Mouse (Mus musculus): Measurements from ENCODE around the gene Prop1. TPM values are rescaled to one million over a fixed set of nuclear protein-coding genes. Genes with fewer than 3 reads are reported as not detected.

Gene Prop1
- polyA plus RNA-seq, 1 experiment from 2014 or later: not detected

GRCm38 (mm10) chr11:50939621-50940366, 13.8 kb downstream of the Prop1 start:
- Histone ChIP-seq H3K4me2 (ENCODE audit: low read length) (no peak overlapping the region), H3K9me3 (ENCODE audit: control insufficient read depth, low read length) (no peaks in the 10 kb centered on the region), H3K4me3 (ENCODE audit: low read length) (no peak overlapping the region), H3K4me1 (ENCODE audit: control insufficient read depth, insufficient read depth, low read depth, low read length) (no peaks in the 10 kb centered on the region), H3K9ac (ENCODE audit: low read depth, low read length) (no peak overlapping the region), H3K27me3 (replicated peaks; ENCODE audit: control insufficient read depth, insufficient read depth, low read length) (no peaks in the 10 kb centered on the region), H3K36me3 (ENCODE audit: control insufficient read depth, insufficient read depth, low read length) (no peaks in the 10 kb centered on the region), H3K27ac (ENCODE audit: low read depth, low read length) (no peak overlapping the region)
- peak; percentile 82 for ATAC-seq
- WGBS: 34% methylated on average over 14 of the region's 14 CpGs

DNA sequence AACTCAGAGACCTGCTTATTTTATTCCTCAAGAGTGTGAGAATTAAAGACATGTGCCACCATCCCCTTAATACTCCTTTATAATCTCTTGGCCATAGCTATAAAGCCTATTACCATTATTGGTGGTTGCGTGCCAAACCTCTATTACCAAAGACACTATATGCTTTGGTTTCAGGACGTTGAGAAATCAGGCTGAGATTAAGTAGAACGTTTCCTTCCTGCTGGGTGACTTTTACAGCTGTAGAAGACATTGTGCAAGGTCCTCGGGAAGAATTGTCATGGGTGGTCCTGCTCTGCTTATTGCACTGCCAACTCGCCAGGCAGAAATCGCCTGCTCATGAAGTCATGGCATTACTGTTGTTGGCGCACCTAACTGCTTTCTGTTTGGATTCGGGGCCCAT, 15.1 kb downstream of the Prop1 start:
- Histone ChIP-seq H3K27ac (ENCODE audit: low read depth, low read length) (no peak overlapping the region), H3K27me3 (replicated peaks; ENCODE audit: control insufficient read depth, insufficient read depth, low read length) (no peaks in the 10 kb centered on the region), H3K4me1 (ENCODE audit: control insufficient read depth, insufficient read depth, low read depth, low read length) (no peaks in the 10 kb centered on the region), H3K4me3 (ENCODE audit: low read length) (no peak overlapping the region), H3K36me3 (ENCODE audit: control insufficient read depth, insufficient read depth, low read length) (no peaks in the 10 kb centered on the region), H3K9ac (ENCODE audit: low read depth, low read length) (no peak overlapping the region), H3K9me3 (ENCODE audit: control insufficient read depth, low read length) (no peaks in the 10 kb centered on the region), H3K4me2 (ENCODE audit: low read length) (no peak overlapping the region)
- no peak for ATAC-seq
- WGBS: 82% methylated on average over 8 of the region's 8 CpGs

DNA sequence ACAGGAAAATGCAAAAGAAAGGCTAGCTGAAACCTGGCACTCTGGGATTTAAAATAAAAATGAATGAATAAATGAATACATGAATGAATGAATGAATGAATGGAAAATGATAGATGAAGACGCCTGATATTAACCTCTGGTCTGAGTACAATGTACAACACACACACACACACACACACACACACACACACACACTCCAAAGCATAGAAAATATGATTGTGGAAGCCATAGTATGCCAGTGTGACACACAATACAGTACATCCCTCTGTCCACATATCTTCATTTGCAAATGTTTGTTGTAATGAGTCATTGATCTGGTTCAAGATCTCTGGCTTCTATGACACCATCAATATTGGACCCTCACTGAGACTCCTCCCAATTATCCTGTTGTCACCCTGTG, 21.5 kb downstream of the Prop1 start:
- ATAC-seq: peak; percentile 43
- H3K9ac ChIP-seq (ENCODE audit: low read depth, low read length): no peak overlapping the region
- 64% methylated on average over 1 of the region's 1 CpGs for WGBS

GRCm38 (mm10) chr11:50931451-50931866, 22.1 kb downstream of the Prop1 start, which contains the start of gene Zfp354b:
TSS of gene Zfp354b (minus strand) at chr11:50931633.
- Histone ChIP-seq H3K9ac (ENCODE audit: low read depth, low read length) (peak within 1 kb of the TSS; percentile 76), H3K27me3 (replicated peaks; ENCODE audit: control insufficient read depth, insufficient read depth, low read length) (no peaks in the 10 kb centered on the region), H3K9me3 (ENCODE audit: control insufficient read depth, low read length) (no peaks in the 10 kb centered on the region), H3K27ac (ENCODE audit: low read depth, low read length) (peak within 1 kb of the TSS; percentile 86), H3K4me1 (ENCODE audit: control insufficient read depth, insufficient read depth, low read depth, low read length) (peaks cover 5% of the 10 kb centered on the region), H3K4me3 (ENCODE audit: low read length) (peak within 1 kb of the TSS; percentile 60), H3K36me3 (ENCODE audit: control insufficient read depth, insufficient read depth, low read length) (no peaks in the 10 kb centered on the region), H3K4me2 (ENCODE audit: low read length) (peak within 1 kb of the TSS; percentile 88)
- ATAC-seq: peak; percentile 96
- 0% methylated on average over 18 of the region's 18 CpGs for WGBS

More for the DNA sequence above, 21.5 kb downstream of the Prop1 start:
- peak overlapping the region; percentile 88 for H3K4me2 ChIP-seq (ENCODE audit: low read length)
- H3K9me3 ChIP-seq (ENCODE audit: control insufficient read depth, low read length): no peaks in the 10 kb centered on the region
- H3K4me3 ChIP-seq (ENCODE audit: low read length): no peak overlapping the region; the same call in 1 of the 2 replicates
- no peaks in the 10 kb centered on the region for H3K27me3 ChIP-seq (replicated peaks; ENCODE audit: control insufficient read depth, insufficient read depth, low read length)
- peaks cover 5% of the 10 kb centered on the region for H3K4me1 ChIP-seq (ENCODE audit: control insufficient read depth, insufficient read depth, low read depth, low read length)
- H3K27ac ChIP-seq (ENCODE audit: low read depth, low read length): peak overlapping the region; percentile 64
- H3K36me3 ChIP-seq (ENCODE audit: control insufficient read depth, insufficient read depth, low read length): no peaks in the 10 kb centered on the region

GRCm38 (mm10) chr11:50931021-50931420, 22.5 kb downstream of the Prop1 start:
- no peaks in the 10 kb centered on the region for H3K27me3 ChIP-seq (replicated peaks; ENCODE audit: control insufficient read depth, insufficient read depth, low read length)
- peak overlapping the region; percentile 88 for H3K4me2 ChIP-seq (ENCODE audit: low read length)
- peak overlapping the region; percentile 60 for H3K4me3 ChIP-seq (ENCODE audit: low read length)
- ATAC-seq: peak; percentile 72
- H3K9ac ChIP-seq (ENCODE audit: low read depth, low read length): peak overlapping the region; percentile 76
- 2% methylated on average over 16 of the region's 16 CpGs for WGBS
- peaks cover 5% of the 10 kb centered on the region for H3K4me1 ChIP-seq (ENCODE audit: control insufficient read depth, insufficient read depth, low read depth, low read length)
- H3K36me3 ChIP-seq (ENCODE audit: control insufficient read depth, insufficient read depth, low read length): no peaks in the 10 kb centered on the region
- no peaks in the 10 kb centered on the region for H3K9me3 ChIP-seq (ENCODE audit: control insufficient read depth, low read length)
- H3K27ac ChIP-seq (ENCODE audit: low read depth, low read length): peak overlapping the region; percentile 86

GRCm38 (mm10) chr11:50930469-50931014, 23.0 kb downstream of the Prop1 start:
- Histone ChIP-seq H3K4me3 (ENCODE audit: low read length) (peak overlapping the region; percentile 60), H3K9ac (ENCODE audit: low read depth, low read length) (peak overlapping the region; percentile 76), H3K27ac (ENCODE audit: low read depth, low read length) (peak overlapping the region; percentile 86), H3K9me3 (ENCODE audit: control insufficient read depth, low read length) (no peaks in the 10 kb centered on the region), H3K4me2 (ENCODE audit: low read length) (peak overlapping the region; percentile 88), H3K4me1 (ENCODE audit: control insufficient read depth, insufficient read depth, low read depth, low read length) (peaks cover 5% of the 10 kb centered on the region), H3K36me3 (ENCODE audit: control insufficient read depth, insufficient read depth, low read length) (no peaks in the 10 kb centered on the region), H3K27me3 (replicated peaks; ENCODE audit: control insufficient read depth, insufficient read depth, low read length) (no peaks in the 10 kb centered on the region)
- 19% methylated on average over 14 of the region's 14 CpGs for whole genome bisulfite sequencing
- ATAC-seq: no peak

DNA sequence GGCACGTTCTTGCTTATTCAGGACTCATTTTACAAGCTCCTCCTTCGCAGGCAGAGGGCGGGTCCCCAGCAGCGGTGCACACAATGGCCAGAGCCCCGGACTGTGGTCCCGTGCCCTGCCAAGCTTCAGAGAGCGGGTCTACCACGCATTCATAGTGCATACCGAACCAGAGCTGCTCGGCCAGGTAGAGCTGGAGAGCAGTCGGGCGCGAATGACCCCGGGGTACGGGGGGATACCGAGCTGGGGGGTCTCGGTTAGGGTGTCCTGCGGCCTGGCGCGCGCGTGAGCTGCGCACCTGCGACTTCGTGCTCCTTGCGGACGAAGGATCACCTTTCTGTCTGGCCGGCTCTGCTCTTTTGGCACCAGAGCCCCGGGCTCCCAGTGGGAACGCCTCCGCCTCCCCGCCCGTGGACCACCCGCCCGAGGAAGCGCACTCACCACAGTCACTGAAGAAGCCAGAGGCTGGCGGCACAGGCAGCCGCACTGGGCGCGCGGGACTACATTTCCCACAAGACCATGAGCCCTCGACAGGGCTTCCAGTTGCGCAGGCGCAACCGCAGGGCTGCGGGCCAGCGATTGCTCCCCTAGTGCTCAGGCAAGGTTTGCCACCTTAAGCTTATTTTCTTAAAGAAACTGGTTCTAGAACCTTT, 37.8 kb downstream of the Prop1 start, which contains the start of gene Zfp2:
TSS of gene Zfp2 (minus strand) at position 495 of the 650 bp plus-strand sequence.
- 0% methylated on average over 47 of the region's 47 CpGs for WGBS
- peaks cover 18% of the 10 kb centered on the region for H3K36me3 ChIP-seq (ENCODE audit: control insufficient read depth, insufficient read depth, low read length)
- no peaks in the 10 kb centered on the region for H3K27me3 ChIP-seq (replicated peaks; ENCODE audit: control insufficient read depth, insufficient read depth, low read length)
- H3K4me1 ChIP-seq (ENCODE audit: control insufficient read depth, insufficient read depth, low read depth, low read length): peaks cover 7% of the 10 kb centered on the region
- peak within 1 kb of the TSS; percentile 91 for H3K4me3 ChIP-seq (ENCODE audit: low read length)
- peak; percentile 98 for ATAC-seq
- H3K9ac ChIP-seq (ENCODE audit: low read depth, low read length): peak within 1 kb of the TSS; percentile 95
- peak within 1 kb of the TSS; percentile 95 for H3K27ac ChIP-seq (ENCODE audit: low read depth, low read length)
- H3K4me2 ChIP-seq (ENCODE audit: low read length): peak within 1 kb of the TSS; percentile 47
- H3K9me3 ChIP-seq (ENCODE audit: control insufficient read depth, low read length): peaks cover 19% of the 10 kb centered on the region

GRCm38 (mm10) chr11:50914461-50914860, 39.1 kb downstream of the Prop1 start:
- no peak overlapping the region for H3K4me3 ChIP-seq (ENCODE audit: low read length)
- no peak for ATAC-seq
- no peak overlapping the region for H3K27ac ChIP-seq (ENCODE audit: low read depth, low read length)
- peaks cover 31% of the 10 kb centered on the region for H3K36me3 ChIP-seq (ENCODE audit: control insufficient read depth, insufficient read depth, low read length)
- H3K9ac ChIP-seq (ENCODE audit: low read depth, low read length): no peak overlapping the region
- H3K4me1 ChIP-seq (ENCODE audit: control insufficient read depth, insufficient read depth, low read depth, low read length): peaks cover 7% of the 10 kb centered on the region
- peaks cover 26% of the 10 kb centered on the region for H3K9me3 ChIP-seq (ENCODE audit: control insufficient read depth, low read length)
- peak overlapping the region; percentile 47; the same call in 1 of the 2 replicates for H3K4me2 ChIP-seq (ENCODE audit: low read length)
- H3K27me3 ChIP-seq (replicated peaks; ENCODE audit: control insufficient read depth, insufficient read depth, low read length): no peaks in the 10 kb centered on the region
- WGBS: 94% methylated on average over 3 of the region's 3 CpGs

DNA sequence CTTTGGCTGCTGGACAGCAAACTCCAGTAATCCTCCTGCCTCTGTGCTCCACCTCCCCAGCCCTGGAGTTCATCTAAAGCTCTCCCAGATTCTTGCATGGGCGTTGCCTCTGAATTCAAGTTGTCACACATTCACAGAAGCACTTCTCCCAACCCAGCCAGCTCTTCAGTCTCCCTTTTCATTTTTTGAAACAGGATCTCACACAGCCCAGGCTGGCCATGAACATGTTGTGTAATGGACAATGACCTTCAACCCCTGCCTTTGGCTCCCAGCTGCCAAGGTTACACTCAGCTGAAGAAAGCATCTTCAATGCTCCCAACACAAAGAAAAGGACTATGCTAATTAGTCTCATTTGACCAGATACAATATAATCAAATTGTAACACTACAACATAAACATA, 40.3 kb downstream of the Prop1 start:
- H3K27me3 ChIP-seq (replicated peaks; ENCODE audit: control insufficient read depth, insufficient read depth, low read length): no peaks in the 10 kb centered on the region
- ATAC-seq: no peak
- peaks cover 43% of the 10 kb centered on the region for H3K36me3 ChIP-seq (ENCODE audit: control insufficient read depth, insufficient read depth, low read length)
- H3K4me2 ChIP-seq (ENCODE audit: low read length): no peak overlapping the region
- H3K4me3 ChIP-seq (ENCODE audit: low read length): no peak overlapping the region
- H3K27ac ChIP-seq (ENCODE audit: low read depth, low read length): no peak overlapping the region
- peaks cover 7% of the 10 kb centered on the region for H3K4me1 ChIP-seq (ENCODE audit: control insufficient read depth, insufficient read depth, low read depth, low read length)
- H3K9ac ChIP-seq (ENCODE audit: low read depth, low read length): no peak overlapping the region
- WGBS: 85% methylated on average over 1 of the region's 1 CpGs
- H3K9me3 ChIP-seq (ENCODE audit: control insufficient read depth, low read length): peaks cover 29% of the 10 kb centered on the region

Data from hindbrain, embryonic 16.5 days (tissue).